9 mouse cellular contexts compared by ENCODE assay signal in the genomic region with DNA sequence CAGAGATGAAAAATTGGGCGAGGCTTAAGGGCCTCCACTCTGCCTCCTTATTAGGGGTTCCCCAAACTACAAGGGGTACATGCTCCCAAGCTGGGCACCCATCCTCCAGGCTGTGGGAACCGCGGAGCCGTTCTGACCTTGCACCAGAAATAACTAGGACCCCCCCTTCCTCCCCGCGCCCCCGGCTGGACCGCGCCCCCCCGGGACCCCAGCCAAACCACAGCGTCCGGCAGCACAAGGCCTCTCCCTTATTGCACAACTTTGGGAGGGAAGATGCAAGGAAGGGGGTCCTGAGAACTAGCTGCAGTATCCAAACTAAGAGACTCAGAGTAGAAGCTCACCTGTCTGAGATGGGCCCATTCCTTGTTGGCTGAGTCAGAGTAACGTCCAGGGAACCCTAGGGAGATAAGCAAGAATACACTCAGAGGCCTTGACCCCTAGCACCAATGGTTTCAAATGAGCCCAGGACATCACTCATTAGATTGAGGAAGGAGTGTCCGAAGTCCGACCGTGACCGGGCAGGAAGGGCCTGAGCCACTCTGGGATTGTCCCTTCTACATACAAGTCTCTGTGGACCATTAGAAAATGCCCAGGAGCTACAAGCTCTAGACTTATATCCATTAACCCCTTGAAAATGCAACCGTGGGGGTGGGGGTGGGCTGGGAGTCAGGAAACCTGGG. TPM values are rescaled to one million over a fixed set of nuclear protein-coding genes. Genes with fewer than 3 reads are reported as not detected.
DNase-seq lines count a peak whose midpoint lies in the region; ATAC-seq and TF ChIP-seq lines count a peak whose summit lies in the region.
"Had no signal": no experiment of that assay in that cellular context is flagged by ENCODE, and none has a peak within 500 bp of the region (broad histone marks: within the 10 kb centered on the region; RNA-seq: fewer than 3 reads in every experiment).

No protein-coding gene starts in this region.

- TF ChIP-seq CTCF in layer of hippocampus, adult 2 months (conservative IDR thresholded peaks at IDR 0.05): no peak

- 66% methylated on average over 18 of the region's 18 CpGs for WGBS in forebrain, embryonic 12.5 days
- WGBS in forebrain, embryonic 13.5 days: 60% methylated on average over 18 of the region's 18 CpGs
- WGBS in hindbrain, embryonic 15.5 days: 73% methylated on average over 18 of the region's 18 CpGs
- 68% methylated on average over 18 of the region's 18 CpGs for WGBS in midbrain, embryonic 10.5 days

- ATAC-seq in forebrain, embryonic 12.5 days (ENCODE audit: low FRiP score): no peak
- ATAC-seq in forebrain, embryonic 13.5 days: no peak
- no peak for ATAC-seq in hindbrain, embryonic 15.5 days (ENCODE audit: low FRiP score, low read depth)

- no peak overlapping the region for H3K4me2 ChIP-seq in forebrain, embryonic 12.5 days
- no peak overlapping the region for H3K4me2 ChIP-seq in forebrain, embryonic 13.5 days
- peak overlapping the region; percentile 81 for H3K4me2 ChIP-seq in hindbrain, embryonic 15.5 days

- no peaks in the 10 kb centered on the region for H3K9me3 ChIP-seq in forebrain, embryonic 12.5 days
- H3K9me3 ChIP-seq in forebrain, embryonic 13.5 days (replicated peaks): no peaks in the 10 kb centered on the region
- no peaks in the 10 kb centered on the region for H3K9me3 ChIP-seq in hindbrain, embryonic 15.5 days
- no peaks in the 10 kb centered on the region for H3K9me3 ChIP-seq in midbrain, embryonic 10.5 days (replicated peaks)

- peaks cover 17% of the 10 kb centered on the region for H3K36me3 ChIP-seq in forebrain, embryonic 12.5 days (replicated peaks)
- H3K36me3 ChIP-seq in forebrain, embryonic 13.5 days (ENCODE audit: poor library complexity, severe bottlenecking): peaks cover 20% of the 10 kb centered on the region
- peaks cover 22% of the 10 kb centered on the region for H3K36me3 ChIP-seq in hindbrain, embryonic 15.5 days
- H3K36me3 ChIP-seq in midbrain, embryonic 10.5 days: peaks cover 22% of the 10 kb centered on the region

- no peak overlapping the region for H3K27ac ChIP-seq in forebrain, embryonic 12.5 days
- no peak overlapping the region for H3K27ac ChIP-seq in forebrain, embryonic 13.5 days
- no peak overlapping the region for H3K27ac ChIP-seq in hindbrain, embryonic 15.5 days (replicated peaks)
- H3K27ac ChIP-seq in midbrain, embryonic 10.5 days (replicated peaks): no peak overlapping the region
- no peak overlapping the region for H3K27ac ChIP-seq in layer of hippocampus, adult 2 months

- peak overlapping the region; percentile 7; the same call in 1 of the 2 replicates for H3K9ac ChIP-seq in forebrain, embryonic 12.5 days
- H3K9ac ChIP-seq in forebrain, embryonic 13.5 days: no peak overlapping the region
- H3K9ac ChIP-seq in hindbrain, embryonic 15.5 days: no peak overlapping the region

- no peak overlapping the region for H3K4me3 ChIP-seq in forebrain, embryonic 12.5 days (replicated peaks)
- no peak overlapping the region for H3K4me3 ChIP-seq in forebrain, embryonic 13.5 days
- no peak overlapping the region for H3K4me3 ChIP-seq in hindbrain, embryonic 15.5 days
- H3K4me3 ChIP-seq in midbrain, embryonic 10.5 days: 0 out of 2 replicates have a peak overlapping the region, but pooled peaks have one; percentile 62
- no peak overlapping the region for H3K4me3 ChIP-seq in layer of hippocampus, adult 2 months

- peak; percentile 68 for DNase-seq in adrenal gland, postnatal 25 days
- DNase-seq in midbrain, embryonic 10.5 days (ENCODE audit: low spot score): no peak
- no peak for DNase-seq in layer of hippocampus, adult 2 months (ENCODE audit: low spot score in 2 of 2)
- no peak for DNase-seq in left cerebral cortex, adult 18-20 months (ENCODE audit: low spot score in 2 of 2)
- no peak for DNase-seq in urinary bladder, adult 2 months (ENCODE audit: low spot score)

- H3K27me3 ChIP-seq in forebrain, embryonic 12.5 days: peaks cover 79% of the 10 kb centered on the region
- H3K27me3 ChIP-seq in forebrain, embryonic 13.5 days: peaks cover 80% of the 10 kb centered on the region
- H3K27me3 ChIP-seq in hindbrain, embryonic 15.5 days: peaks cover 53% of the 10 kb centered on the region
- peaks cover 91% of the 10 kb centered on the region for H3K27me3 ChIP-seq in midbrain, embryonic 10.5 days (ENCODE audit: low read depth, poor library complexity, severe bottlenecking)

- H3K4me1 ChIP-seq in forebrain, embryonic 12.5 days: peaks cover 57% of the 10 kb centered on the region
- H3K4me1 ChIP-seq in forebrain, embryonic 13.5 days: peaks cover 50% of the 10 kb centered on the region
- peaks cover 49% of the 10 kb centered on the region for H3K4me1 ChIP-seq in hindbrain, embryonic 15.5 days (replicated peaks)
- peaks cover 67% of the 10 kb centered on the region for H3K4me1 ChIP-seq in midbrain, embryonic 10.5 days

RNA-seq across cellular contexts. Expression of a gene that starts 1.9 kb away (rescaled TPM):
- polyA plus RNA-seq in forebrain, embryonic 12.5 days (2016; fragmentation: Nextera tagmentation; extraction: Ambion mirVana): 0.46 and 0.57 TPM in 2 replicates
- polyA plus RNA-seq in forebrain, embryonic 13.5 days (2015; fragmentation: Nextera tagmentation; extraction: Ambion mirVana): 0.36 and 0.42 TPM in 2 replicates
- total RNA-seq in adrenal gland, postnatal 25 days (2021): 6.6 and 9.1 TPM in 2 replicates
- polyA plus RNA-seq in hindbrain, embryonic 15.5 days (2015; fragmentation: Nextera tagmentation; extraction: Ambion mirVana): 7.5 and 8.0 TPM in 2 replicates
- 0.28 and 0.43 TPM in 2 replicates for polyA plus RNA-seq in midbrain, embryonic 10.5 days (2016; fragmentation: Nextera tagmentation; extraction: Ambion mirVana)
- total RNA-seq in layer of hippocampus, adult 2 months (2021): 100 to 1,000 TPM; 169 to 171 TPM
- total RNA-seq in left cerebral cortex, adult 18-20 months (2021): 100 to 1,000 TPM; 158 to 160 TPM
- 4.2 and 5.8 TPM in 2 replicates for polyA plus RNA-seq in urinary bladder, adult 2 months (2012; rRNA removed)
- total RNA-seq: neutrophil, adult 5-6 weeks had no signal

RNA-seq across cellular contexts. Expression of a gene that starts 2.7 kb away (rescaled TPM):
- polyA plus RNA-seq in forebrain, embryonic 12.5 days (2016; fragmentation: Nextera tagmentation; extraction: Ambion mirVana): 9.2 and 9.6 TPM in 2 replicates
- polyA plus RNA-seq in forebrain, embryonic 13.5 days (2015; fragmentation: Nextera tagmentation; extraction: Ambion mirVana): 4.5 and 6.4 TPM in 2 replicates
- 31.1 and 36.4 TPM in 2 replicates for total RNA-seq in adrenal gland, postnatal 25 days (2021)
- 9.5 and 11.8 TPM in 2 replicates for polyA plus RNA-seq in hindbrain, embryonic 15.5 days (2015; fragmentation: Nextera tagmentation; extraction: Ambion mirVana)
- polyA plus RNA-seq in midbrain, embryonic 10.5 days (2016; fragmentation: Nextera tagmentation; extraction: Ambion mirVana): 4.5 and 5.6 TPM in 2 replicates
- 10 to 100 TPM; 14.5 to 15.4 TPM for total RNA-seq in layer of hippocampus, adult 2 months (2021)
- 10 to 100 TPM; 14.2 to 16.7 TPM for total RNA-seq in left cerebral cortex, adult 18-20 months (2021)
- polyA plus RNA-seq in urinary bladder, adult 2 months (2012; rRNA removed): 33.9 and 35.6 TPM in 2 replicates

RNA-seq across cellular contexts. Expression of a gene that starts 6.8 kb away (rescaled TPM):
- polyA plus RNA-seq in forebrain, embryonic 12.5 days (2016; fragmentation: Nextera tagmentation; extraction: Ambion mirVana): 0.10 TPM in 1 of 2 replicates, not detected in the other
- 0.10 TPM in 1 of 2 replicates, not detected in the other for polyA plus RNA-seq in forebrain, embryonic 13.5 days (2015; fragmentation: Nextera tagmentation; extraction: Ambion mirVana)
- 0.18 TPM in 1 of 2 replicates, not detected in the other for total RNA-seq in adrenal gland, postnatal 25 days (2021)
- 0.63 and 0.70 TPM in 2 replicates for polyA plus RNA-seq in hindbrain, embryonic 15.5 days (2015; fragmentation: Nextera tagmentation; extraction: Ambion mirVana)
- 0.17 and 0.20 TPM in 2 replicates for polyA plus RNA-seq in midbrain, embryonic 10.5 days (2016; fragmentation: Nextera tagmentation; extraction: Ambion mirVana)
- not detected for total RNA-seq in layer of hippocampus, adult 2 months (2021)
- under 1 TPM in 1 of 2 experiments, not detected in 1; 0.28 TPM for total RNA-seq in left cerebral cortex, adult 18-20 months (2021)
- polyA plus RNA-seq in urinary bladder, adult 2 months (2012; rRNA removed): 0.19 and 0.21 TPM in 2 replicates
- total RNA-seq: neutrophil, adult 5-6 weeks had no signal

RNA-seq across cellular contexts. Expression of a gene that starts 12.7 kb away (rescaled TPM):
- polyA plus RNA-seq in forebrain, embryonic 12.5 days (2016; fragmentation: Nextera tagmentation; extraction: Ambion mirVana): 7.6 and 8.3 TPM in 2 replicates
- 14.6 and 16.4 TPM in 2 replicates for polyA plus RNA-seq in forebrain, embryonic 13.5 days (2015; fragmentation: Nextera tagmentation; extraction: Ambion mirVana)
- total RNA-seq in adrenal gland, postnatal 25 days (2021): 5.7 and 6.4 TPM in 2 replicates
- polyA plus RNA-seq in hindbrain, embryonic 15.5 days (2015; fragmentation: Nextera tagmentation; extraction: Ambion mirVana): 48.0 and 53.1 TPM in 2 replicates
- 2.1 and 3.9 TPM in 2 replicates for polyA plus RNA-seq in midbrain, embryonic 10.5 days (2016; fragmentation: Nextera tagmentation; extraction: Ambion mirVana)
- total RNA-seq in layer of hippocampus, adult 2 months (2021): 10 to 100 TPM; 40.2 to 44.5 TPM
- total RNA-seq in left cerebral cortex, adult 18-20 months (2021): 10 to 100 TPM; 48.6 to 54.5 TPM
- polyA plus RNA-seq in urinary bladder, adult 2 months (2012; rRNA removed): 3.3 and 5.0 TPM in 2 replicates

RNA-seq across cellular contexts. Expression of a gene that starts 48.7 kb away (rescaled TPM):
- 103 and 108 TPM in 2 replicates for polyA plus RNA-seq in forebrain, embryonic 12.5 days (2016; fragmentation: Nextera tagmentation; extraction: Ambion mirVana)
- 108 and 112 TPM in 2 replicates for polyA plus RNA-seq in forebrain, embryonic 13.5 days (2015; fragmentation: Nextera tagmentation; extraction: Ambion mirVana)
- 42.1 and 50.1 TPM in 2 replicates for total RNA-seq in adrenal gland, postnatal 25 days (2021)
- 78.0 and 79.8 TPM in 2 replicates for polyA plus RNA-seq in hindbrain, embryonic 15.5 days (2015; fragmentation: Nextera tagmentation; extraction: Ambion mirVana)
- 131 and 135 TPM in 2 replicates for polyA plus RNA-seq in midbrain, embryonic 10.5 days (2016; fragmentation: Nextera tagmentation; extraction: Ambion mirVana)
- 10 to 100 TPM; 41.7 to 42.6 TPM for total RNA-seq in layer of hippocampus, adult 2 months (2021)
- 10 to 100 TPM; 44.5 to 53.3 TPM for total RNA-seq in left cerebral cortex, adult 18-20 months (2021)
- 4.3 and 11.0 TPM in 2 replicates for polyA plus RNA-seq in urinary bladder, adult 2 months (2012; rRNA removed)
